Mouse (Mus musculus) telencephalon, adult 2 months (tissue): ENCODE measurements around the gene Arhgap15.
A peak's percentile ranks its signal among the peaks of the same experiment; 100 is the strongest.

Experiments
- DNase-seq: peaks from one replicate; pipeline ENCODE4 v3.0.0-alpha.2; 2011; ENCODE audit warnings: low read depth, low spot score

The Arhgap15 gene

DNA sequence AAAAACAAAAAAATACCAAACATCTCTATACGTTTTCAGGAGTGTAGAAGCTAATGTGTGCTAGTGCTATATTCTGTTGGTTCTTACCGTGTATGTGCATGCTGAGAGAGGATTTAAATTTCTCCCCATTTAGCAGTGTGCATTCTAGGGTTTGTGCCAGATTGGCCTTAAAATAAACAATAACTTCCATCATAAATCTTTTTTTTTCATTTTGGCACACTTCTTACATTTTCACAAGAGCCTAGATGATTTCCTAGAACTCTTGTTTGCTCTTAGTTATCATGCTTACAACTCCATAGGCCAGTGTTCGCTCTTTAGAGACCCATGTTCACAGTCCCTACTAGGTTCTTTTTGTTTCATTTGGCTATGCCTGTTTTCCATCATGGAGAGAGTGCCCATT lies 362.7 kb downstream of the Arhgap15 start:
- no peak for DNase-seq

DNA sequence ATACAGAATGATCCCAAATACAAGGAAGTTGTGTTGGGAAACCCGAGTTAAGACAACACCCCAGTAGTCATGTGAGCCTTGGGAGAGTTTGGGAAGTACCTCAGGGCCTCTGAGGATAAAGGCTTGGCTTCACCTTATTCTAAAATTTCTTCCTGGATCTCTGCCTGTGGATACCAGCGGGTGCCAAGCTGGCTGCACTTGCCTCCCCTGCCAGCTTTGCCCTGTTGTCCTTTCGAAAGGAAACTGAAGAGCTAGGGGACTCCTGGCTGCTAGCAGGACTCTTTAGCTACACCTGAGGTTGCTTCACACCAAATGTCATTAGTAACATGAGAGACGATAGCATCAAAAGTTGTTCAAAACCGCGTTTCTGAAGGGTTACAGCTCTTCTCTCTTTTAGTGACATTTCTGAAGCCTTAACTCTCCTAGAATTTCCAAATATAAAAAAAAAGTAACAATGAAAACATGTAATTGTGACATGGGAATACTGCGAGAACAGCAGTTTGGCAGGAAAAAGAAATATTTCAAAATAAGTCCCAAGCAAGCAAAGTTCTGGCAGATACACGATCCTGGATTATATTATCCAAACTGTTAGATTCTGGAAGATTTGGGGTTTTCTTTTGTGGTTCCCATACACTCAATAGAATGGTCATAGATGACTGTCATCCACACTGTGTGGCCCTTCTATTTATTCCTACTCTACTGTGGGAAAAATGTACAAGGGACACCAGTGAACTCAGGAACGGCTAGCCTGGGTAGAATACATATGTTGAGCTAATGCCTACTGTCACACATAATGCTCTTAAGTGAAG lies 364.6 kb downstream of the Arhgap15 start:
- DNase-seq: no peak

DNA sequence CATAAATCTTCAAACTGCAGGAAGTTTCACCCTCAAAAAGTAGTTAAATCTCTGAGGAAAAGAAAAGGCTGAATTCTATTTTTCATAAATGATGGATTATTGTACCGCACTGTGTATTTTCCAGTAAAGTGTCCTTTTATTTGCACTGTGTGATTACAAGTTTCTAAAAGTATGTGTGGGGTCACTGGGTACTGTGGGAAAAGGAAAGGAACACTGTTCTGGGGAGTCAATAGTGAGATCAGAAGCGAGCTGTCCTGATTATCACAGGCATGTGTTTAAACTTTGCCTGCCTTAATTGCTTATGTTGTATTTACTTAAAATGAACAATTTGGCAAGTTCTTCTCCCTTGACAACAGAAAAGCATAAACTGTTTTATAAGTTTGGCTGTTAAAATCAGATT lies 365.7 kb downstream of the Arhgap15 start:
- DNase-seq: no peak

DNA sequence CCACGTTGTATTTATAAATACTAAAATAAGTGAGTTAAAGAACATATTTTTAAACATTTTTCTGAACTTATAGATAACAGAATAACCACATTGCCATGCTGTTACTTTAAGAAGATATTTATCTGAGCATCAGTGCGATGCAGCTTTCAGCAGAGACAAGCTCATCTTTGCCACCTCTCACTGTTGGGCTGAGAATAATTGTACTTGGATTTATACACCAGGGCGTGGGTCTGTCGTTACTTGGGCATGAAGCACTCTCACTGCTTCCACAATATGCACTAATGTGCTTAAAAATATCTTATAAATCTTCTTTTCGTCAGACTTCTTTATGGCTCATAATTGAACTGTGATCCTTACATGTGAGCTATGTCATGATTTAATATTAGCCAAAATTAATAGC lies 372.5 kb downstream of the Arhgap15 start:
- DNase-seq: no peak

DNA sequence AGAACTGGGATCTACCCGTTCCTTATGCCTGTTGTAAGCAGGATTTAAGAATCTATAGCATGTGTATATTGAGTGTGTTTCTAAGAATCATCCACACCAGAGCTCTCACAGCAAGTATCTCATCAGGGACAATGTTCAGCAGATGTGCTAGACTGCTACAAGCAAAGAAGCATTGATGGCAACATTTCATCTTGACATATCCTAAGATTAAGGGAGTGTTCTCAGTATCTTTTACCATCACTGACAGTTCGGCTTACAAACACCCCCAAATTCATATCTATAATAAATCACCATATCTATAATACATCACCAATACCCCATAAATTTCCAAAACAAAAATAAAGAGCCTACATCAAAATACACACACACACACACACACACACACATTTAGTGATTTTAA lies 374.6 kb downstream of the Arhgap15 start:
- DNase-seq: no peak

DNA sequence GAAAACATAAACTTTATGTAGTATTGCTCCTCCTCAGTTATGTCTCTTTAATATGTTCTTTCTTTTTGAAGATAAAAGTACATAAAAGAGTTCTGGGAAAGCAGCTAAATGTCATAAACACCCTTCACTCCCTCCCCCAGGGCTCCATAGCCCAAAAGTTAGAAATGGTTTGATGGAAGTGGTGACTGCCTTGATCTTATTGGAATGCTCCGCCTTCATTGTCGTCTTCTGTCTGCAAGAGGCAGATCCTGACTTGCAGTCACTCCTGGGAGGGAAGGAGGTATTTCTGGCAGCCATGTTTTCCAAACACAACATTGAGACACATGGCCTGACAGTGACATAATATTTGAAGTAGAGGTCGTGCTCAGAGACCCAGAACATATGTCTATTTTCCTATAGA lies 375.5 kb downstream of the Arhgap15 start:
- DNase-seq: no peak

DNA sequence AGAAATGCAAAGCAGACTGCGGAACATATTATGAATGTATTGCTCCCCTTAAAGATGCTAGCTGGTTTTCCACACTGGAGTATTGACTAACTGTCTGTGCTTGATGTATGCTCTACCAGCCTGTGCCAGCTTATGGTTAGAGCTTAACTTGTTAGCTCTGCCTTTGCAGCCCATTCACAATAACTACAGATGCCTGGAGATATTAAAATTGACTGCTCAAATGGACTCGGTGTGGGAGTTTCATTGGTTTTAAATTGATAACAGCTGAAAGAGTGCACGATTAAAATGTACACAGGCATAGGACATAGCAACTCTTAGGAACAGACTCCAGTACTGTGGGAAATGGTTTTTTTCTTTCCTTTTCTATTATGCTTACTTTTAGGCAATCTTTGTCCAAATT lies 376.1 kb downstream of the Arhgap15 start:
- DNase-seq: no peak

DNA sequence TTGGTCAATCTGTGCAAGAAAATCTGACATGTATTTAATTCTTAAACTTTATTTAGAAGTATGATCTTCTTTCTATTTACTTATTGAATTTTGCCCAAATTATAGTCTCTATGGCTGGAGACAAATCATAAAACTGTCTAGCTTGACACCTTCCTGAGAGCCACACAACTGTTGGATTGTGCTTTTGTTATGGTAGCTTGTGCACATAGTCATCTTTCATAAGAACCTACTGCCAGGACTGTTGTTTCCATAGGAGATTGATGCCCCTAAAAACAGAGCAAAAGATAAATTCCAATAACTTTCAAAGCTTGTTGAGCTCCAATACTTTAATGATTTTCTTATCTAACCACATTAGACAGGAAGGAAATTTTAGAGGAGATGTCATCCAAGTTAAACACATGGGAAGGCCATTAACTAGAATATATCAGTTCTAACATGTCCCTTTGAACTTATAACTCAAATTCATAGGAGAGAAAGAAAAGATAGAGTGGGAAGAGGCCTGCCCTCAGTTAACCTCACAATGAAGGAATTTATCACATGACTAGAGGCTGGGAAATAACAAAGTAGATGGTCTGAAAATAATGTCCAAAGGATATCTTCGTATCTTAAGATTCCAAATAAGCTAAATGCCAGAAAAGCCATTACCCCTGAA lies 377.5 kb downstream of the Arhgap15 start:
- DNase-seq: no peak

DNA sequence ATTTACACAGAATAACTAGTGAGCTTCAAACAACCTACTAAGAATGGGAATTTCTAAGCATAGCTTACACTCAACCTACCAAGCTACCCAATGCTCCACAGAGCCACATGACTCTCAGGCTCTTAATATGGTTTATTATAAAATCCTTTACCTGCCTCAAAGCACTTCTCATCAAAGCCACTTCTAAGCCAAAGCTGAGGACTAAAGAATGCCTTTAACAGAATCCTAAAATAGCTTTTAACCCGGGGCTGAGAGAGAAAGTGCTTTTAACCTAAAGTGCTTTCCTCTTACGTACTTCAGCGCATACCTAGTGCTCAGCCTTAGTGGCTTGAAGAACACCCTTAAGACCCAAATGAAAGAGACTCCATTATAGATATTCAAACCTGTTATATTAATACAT lies 380.9 kb downstream of the Arhgap15 start:
- DNase-seq: no peak

DNA sequence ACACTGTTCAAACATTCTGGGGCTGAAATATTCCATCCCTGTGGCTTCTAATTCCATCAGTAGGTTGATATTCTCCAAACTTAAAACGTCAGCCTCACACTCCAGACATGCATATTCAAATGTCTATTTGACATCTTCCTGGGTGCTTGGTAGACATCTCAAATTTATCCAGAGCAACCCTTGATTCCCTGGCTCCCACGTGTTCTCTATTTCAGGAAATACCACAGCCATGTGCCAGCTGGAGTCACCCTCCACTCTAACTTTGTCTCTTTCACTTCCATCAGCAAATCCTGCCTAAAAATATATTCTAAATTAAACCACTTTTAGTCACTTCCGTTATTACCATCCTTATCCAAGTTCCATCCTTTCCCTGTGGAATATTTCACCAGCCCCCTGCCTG lies 382.6 kb downstream of the Arhgap15 start:
- DNase-seq: peak; percentile 89

DNA sequence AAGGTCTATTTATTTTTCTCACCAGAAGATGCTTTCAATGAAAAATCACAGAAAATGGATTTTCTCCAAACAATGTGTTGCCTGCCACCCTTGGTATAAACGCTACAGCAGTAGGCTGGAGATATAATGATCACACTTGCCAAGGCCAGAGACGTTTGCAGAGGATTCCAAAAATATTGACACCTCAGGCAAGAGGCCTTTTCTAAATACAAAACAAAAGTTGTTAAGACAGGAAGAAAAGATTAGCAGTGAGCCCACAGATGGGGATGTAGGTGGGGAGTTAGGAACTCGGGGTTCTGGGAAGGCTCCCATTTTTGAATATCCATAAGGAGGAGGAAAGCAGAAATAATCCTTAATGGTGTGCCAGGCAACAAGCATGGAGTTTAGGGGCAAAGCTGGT lies 386.2 kb downstream of the Arhgap15 start:
- peak; percentile 61 for DNase-seq

DNA sequence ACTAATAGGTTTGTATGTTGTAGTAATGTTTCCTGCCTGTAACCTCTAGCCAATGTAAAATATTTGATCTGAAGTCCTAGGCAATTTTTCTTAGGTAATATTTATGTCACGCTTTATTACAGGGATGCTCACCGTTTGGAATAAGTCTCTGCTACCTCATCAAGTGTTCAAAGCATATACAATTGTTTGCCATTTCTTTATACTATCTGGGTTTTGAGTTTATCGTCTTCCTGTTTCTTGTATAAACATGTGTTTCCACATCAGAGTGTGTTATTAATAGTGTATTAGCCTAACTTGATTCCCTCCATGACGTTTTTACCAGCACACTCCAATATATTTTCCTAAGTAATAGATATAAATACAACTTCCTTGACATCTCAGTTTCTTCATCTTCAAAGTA lies 391.8 kb downstream of the Arhgap15 start:
- DNase-seq: no peak

DNA sequence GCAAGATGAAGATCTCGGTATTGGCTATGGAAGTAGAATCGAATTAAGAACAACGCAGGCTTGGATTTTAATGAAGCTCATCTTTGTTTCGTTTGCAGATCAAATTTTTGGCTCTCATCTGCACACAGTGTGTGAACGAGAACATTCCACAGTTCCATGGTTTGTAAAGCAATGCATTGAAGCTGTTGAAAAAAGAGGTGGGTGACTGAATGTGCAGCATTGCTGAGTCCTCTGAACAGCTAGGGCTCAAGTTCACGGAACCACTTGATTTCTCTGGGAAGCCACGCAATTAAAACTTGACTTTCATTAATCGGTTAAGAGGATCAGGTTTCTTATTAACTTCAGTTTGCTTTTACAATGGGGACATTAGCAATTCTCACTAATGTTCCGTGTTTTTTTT lies 393.5 kb downstream of the Arhgap15 start:
- DNase-seq: no peak

DNA sequence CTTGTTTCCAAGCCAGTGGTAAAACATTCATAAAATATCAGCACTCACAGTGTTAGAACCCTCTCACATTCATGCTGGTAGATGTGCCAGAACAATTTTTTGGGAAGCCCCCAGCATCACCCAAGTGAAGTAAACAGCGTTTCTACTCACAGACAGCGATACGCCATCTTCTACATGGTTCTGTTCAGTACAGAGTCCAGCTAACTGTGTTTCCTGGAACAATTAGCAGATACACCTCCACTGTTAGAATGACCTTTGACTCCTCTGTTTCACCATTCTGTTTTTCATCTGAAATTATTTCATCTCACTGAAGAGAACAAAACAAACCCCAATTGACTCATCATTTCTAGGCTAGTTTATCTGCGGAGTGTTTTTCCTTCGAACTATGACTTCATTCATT lies 394.0 kb downstream of the Arhgap15 start:
- no peak for DNase-seq

DNA sequence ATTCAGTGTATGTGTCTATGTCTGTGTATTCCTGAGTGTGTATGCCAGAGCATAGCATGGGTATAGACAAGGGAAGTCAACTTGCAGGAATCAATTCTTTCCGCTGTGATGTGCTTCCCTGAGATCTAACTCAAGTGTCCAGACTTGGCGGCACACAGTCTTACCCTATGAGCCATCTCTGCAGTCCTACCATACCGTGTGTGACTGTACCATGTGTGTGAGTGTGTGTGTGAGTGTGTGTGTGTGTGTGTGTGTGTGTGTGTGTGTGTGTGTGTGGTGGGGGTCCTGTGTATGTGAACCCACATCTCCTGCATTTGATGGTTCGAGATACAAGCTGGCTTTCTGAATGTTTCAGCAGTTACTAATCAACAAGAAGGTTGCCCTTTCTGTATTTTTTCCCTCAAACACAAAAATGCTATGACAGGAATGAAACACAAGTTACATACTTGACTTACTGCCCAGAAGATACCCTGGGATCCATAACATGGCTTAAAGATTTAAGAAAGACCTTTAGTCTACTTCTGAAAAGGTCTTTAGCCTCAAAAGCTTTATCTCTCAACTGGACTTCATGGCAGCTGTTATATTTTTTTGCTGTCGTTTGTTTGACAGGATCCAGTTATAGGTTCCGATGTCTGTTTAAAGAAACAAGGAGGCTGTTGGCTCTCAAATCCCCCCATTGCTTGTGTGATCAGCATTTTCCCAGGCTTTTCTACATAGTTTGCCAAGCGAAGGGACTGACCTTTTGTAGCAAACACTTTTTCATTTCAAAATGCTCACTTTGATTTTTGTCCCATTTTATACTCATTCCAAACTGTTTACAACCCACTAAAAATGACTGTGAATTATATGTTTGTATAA lies 397.7 kb downstream of the Arhgap15 start:
- no peak for DNase-seq

DNA sequence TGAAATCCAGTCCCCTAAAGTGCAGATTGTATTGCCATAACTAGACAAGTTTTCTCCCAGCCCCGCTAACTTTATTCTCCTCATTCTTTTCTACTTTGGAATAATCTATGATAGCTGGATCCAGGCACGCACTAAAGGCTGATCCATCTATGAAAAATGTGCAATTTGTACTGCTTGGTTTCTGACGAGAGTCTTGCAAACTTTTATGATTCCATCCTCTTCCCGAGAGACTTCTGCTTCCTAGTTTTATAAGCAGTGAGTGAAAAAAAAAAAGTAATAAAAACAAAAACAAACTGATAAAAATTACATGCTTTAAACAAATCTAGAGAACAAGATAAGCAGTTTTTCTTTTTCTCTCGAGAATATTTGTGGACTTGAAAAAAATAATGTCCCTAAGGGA lies 398.9 kb downstream of the Arhgap15 start:
- DNase-seq: no peak

DNA sequence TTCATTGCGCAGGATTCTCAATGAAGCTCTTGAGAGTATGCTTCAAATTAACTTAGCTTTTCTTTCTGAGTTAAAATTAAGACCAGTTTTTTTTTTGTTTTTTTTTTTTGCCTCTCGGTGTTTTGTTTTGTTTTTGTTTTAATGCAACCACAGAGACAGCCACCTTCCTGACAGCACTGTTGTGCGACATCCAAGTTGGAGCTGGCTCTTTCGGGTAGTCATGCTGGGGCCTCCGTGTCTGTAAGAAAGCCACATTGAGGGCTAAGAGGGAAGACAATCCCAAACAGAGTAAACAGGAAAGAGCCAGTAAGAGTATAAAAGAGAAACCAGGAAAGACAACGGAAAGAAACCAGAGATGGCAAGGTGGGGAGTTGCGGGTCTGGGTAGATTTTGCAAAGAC lies 399.3 kb downstream of the Arhgap15 start:
- DNase-seq: no peak

DNA sequence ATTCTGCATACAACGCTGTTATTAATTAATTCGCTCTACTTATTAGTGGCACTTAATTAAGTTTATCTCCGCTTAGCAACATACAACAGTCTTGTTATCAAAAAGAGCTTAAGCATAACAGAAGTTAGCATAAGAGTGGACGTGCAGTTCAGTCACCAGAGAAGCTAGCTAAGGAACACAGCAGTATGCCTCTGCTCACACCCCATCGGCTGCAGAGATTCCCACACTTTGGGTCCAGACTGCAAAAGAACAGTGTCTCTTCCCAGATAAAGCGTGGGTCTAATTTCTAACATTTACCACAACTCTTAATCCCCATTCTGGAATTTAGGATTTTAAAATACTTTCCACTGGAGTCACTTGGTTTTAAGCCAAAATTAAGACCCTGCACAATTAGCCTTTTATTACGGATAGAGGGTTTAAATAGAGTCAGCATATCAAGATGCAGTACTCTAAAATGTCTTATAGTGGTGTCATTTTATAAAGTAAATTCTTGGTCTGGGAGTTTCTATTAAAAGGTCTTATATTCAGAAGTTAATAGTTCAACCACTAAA lies 400.0 kb downstream of the Arhgap15 start:
- no peak for DNase-seq

DNA sequence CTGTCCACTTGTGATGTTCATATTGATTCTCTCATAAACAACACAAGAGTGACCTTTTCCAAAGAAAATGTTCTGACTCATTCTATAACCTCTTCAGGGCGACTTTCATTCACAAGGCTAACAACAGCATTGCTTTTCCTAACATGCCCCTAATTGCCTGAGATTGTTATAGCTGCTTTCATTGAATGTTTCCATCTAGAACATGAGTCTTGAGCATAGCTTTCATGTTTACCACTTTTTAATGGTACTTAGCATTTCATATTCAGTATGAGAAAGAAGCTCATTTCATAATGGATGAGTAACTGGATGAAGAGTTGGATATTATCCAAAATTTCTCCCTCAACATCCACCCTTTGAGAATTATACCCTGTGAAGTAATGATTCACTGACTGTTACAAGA lies 403.7 kb downstream of the Arhgap15 start:
- DNase-seq: no peak

DNA sequence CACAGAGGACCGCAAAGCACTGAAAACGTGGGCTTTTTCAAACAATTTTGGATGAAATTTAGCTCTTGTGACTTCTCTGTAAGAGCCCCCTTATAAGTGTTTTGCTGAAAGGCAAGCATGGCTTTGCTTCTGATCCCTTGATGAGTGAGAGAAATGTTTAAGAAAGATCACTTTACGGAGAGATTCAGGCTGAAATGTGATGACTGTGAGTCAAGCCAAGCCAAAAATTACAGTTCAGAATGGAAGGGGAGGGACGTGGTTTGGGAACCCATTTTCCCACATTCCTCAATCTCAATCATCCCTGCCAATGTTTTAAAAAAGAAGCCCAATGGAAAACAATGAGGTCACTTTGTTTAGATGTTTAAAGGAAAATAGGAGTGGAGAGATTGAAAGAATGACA lies 411.7 kb downstream of the Arhgap15 start:
- DNase-seq: no peak

DNA sequence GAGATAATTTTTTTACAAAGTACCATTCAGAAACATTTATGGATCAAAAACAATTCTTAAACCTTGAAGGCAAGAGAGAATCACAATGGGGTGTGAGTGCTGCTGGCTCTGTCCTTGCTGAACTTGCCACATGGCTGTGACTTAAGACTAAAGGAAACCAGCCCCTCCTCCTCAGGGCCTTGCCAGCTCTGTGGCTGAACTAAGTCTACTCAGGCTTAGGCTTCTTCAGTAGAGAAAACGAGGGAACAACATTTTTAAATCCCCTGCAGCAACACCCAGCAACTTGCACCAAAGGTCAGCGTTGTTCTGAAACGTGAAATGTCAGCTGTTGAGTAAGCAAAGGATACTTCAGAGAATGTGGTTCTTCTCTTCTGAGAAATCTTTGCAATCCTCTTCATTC lies 417.2 kb downstream of the Arhgap15 start:
- DNase-seq: no peak

DNA sequence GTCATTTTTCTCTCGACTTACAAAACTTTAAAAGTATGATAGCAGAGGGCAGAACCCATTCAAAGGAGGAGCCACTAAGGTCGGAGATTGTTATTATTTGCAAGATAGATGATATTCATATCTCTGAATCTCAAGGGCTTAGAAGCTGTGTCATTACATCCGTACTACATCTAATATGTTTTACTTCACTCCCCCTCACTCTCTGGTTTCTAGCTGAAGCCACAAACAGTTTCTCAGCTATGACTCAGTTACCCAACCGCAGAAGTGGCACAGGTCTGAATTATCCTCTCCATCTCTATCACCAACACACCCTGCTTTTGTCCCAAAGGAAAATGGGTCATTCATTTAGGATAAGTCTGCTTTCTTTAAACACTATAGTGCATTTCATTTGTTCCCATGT lies 418.1 kb downstream of the Arhgap15 start:
- no peak for DNase-seq
